Mouse (Mus musculus) lung, postnatal 0 days (tissue): ENCODE measurements at regions not wholly inside any gene's neighbourhood (a gene's known extent, or its start where the extent isn't known, plus 50 kb on each side); places are given as distances from the start of the nearest gene placed in this dataset.

ENCODE experiments used
- CTCF ChIP-seq: IDR thresholded peaks from 2 replicates; pipeline ENCODE4 v1.5.1; 2016; ENCODE audit warnings: antibody characterized with exemption, mild to moderate bottlenecking
- EP300 ChIP-seq: IDR thresholded peaks from 2 replicates; pipeline ENCODE4 v1.6.1; 2016; ENCODE audit warnings: antibody characterized with exemption, mild to moderate bottlenecking, control low read depth

DNA sequence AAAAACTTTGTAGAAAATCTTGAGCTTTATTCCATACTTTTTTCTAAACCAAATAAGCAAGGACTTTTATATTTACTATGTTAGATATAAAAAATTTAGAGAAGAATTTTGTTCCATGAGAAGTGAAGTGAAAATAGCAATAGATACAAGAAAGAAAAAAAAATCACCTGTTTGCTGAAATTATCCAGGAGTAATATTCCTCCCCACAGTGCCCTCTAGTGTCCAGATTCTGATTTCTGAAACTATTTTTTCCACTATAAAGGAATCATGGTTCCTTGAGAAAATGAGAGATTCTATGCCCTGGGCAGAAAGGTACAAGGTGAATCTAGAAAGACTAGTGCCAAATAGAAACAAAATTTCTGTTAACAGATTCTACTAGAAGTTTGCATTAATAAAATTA lies 564.0 kb downstream of the Smarca1 start:
- peak; percentile 40 for TF ChIP-seq CTCF
- no peak for TF ChIP-seq EP300
